Mouse (Mus musculus) splenic B cell, adult 2 months (primary cell): Measurements from ENCODE around the gene Slc30a1.

ENCODE experiments used
- DNase-seq: peaks from one replicate; pipeline ENCODE4 v3.0.0-alpha.2; 2011; ENCODE audit warnings: low read depth, low spot score
- H3K27me3 ChIP-seq: 2 replicates; pipeline ENCODE4 v1.6.1; 2012; ENCODE audit warnings: mild to moderate bottlenecking, low read length, moderate library complexity, mixed read lengths; ENCODE audit not compliant: control insufficient read depth, poor library complexity, insufficient read depth, severe bottlenecking
- H3K36me3 ChIP-seq: 2 replicates; pipeline ENCODE4 v1.6.1; 2012; ENCODE audit warnings: mild to moderate bottlenecking, low read length, moderate library complexity, mixed read lengths; ENCODE audit not compliant: control insufficient read depth, poor library complexity, insufficient read depth, severe bottlenecking

Gene Slc30a1

GRCm38 (mm10) chr1:191880921-191881609 lies 25.5 kb upstream of the Slc30a1 start:
- H3K36me3 ChIP-seq = no peaks in the 10 kb centered on the region
- no peak for DNase-seq
- peaks cover 2% of the 10 kb centered on the region for H3K27me3 ChIP-seq

DNA sequence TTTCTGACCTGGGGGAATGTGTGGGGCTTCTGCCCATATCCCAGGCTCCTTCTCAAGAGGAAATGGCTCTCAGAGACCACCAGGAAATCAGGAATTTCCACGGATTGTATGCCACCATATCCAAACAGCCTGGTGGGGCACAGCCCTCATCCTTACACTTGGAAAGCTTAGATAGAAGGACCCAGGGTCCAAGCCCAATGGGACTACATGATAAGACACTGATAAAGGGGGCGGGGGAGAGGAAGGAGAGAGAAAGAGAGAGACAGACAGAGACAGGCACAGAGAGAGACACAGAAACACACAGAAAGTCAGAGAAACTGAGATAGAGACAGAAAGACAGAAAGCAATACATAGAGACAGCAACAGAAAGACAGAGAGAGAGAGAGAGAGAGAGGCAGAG lies 24.9 kb upstream of the Slc30a1 start:
- no peak for DNase-seq
- peaks cover 2% of the 10 kb centered on the region for H3K27me3 ChIP-seq
- H3K36me3 ChIP-seq = no peaks in the 10 kb centered on the region

DNA sequence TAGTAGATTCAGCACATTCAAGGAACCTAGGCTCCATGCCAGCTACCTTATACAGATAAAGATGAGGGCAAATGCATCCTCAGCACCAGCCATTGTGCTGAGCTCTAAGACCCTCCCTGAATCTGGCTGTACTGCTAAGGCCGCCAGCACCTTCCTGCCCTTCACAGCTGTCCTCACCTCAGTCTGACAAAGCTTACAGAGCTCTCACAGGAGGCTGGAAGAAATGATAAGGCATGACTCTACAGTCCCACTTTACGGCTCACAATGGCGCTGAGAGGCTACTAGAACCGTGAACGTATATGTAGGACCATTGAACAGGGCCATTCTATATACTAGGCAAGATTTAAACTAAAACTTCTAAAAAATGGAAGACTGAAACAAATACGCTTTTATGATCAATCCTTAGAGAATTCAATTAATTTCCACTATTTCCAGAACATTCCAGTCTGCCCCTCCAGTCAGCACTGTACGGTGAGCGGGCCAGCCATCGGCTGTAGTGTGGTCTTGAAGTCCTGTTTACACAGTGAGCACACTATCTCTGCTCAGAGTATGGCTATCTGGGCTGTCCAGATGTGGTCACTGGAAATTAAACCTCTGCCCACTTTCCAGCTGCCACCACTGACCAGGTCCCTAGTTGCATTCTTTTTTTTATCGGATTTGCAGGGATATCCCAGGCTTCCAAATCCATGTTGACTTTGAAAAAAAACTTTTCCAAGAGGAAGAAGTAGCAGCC lies 23.9 kb upstream of the Slc30a1 start:
- DNase-seq = no peak
- Histone ChIP-seq H3K36me3 (no peaks in the 10 kb centered on the region), H3K27me3 (peaks cover 2% of the 10 kb centered on the region)

GRCm38 (mm10) chr1:191883654-191884053 lies 22.9 kb upstream of the Slc30a1 start:
- no peak for DNase-seq
- Histone ChIP-seq H3K27me3 (peaks cover 2% of the 10 kb centered on the region), H3K36me3 (no peaks in the 10 kb centered on the region)

GRCm38 (mm10) chr1:191891912-191892311 lies 14.7 kb upstream of the Slc30a1 start:
- Histone ChIP-seq H3K36me3 (no peaks in the 10 kb centered on the region), H3K27me3 (no peaks in the 10 kb centered on the region)
- no peak for DNase-seq

- Histone ChIP-seq H3K27me3 (no peaks in the 10 kb centered on the region), H3K36me3 (no peaks in the 10 kb centered on the region)
- DNase-seq = peak; percentile 26
Measured at GRCm38 (mm10) chr1:191894386-191894785, 12.2 kb upstream of the Slc30a1 start.

DNA sequence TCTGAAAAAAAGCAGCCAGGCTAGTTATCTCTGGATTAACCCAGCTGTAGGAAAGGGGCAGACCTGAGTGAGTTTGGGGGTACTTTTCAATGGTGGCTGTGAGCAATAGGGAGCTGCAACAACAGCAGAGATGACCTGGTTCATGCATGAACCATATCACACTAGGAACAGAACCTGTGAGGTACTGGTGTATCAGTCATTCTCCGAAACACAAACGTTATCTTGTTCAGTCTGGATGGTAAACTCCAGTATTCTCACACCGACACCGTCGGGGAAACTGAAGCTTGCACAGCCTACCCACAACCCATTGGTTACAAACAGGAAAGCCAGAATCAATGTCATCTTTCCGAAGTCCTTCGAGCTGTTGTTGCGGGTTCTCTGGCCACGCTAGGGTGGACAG lies 11.7 kb upstream of the Slc30a1 start:
- Histone ChIP-seq H3K27me3 (no peaks in the 10 kb centered on the region), H3K36me3 (no peaks in the 10 kb centered on the region)
- no peak for DNase-seq

DNA sequence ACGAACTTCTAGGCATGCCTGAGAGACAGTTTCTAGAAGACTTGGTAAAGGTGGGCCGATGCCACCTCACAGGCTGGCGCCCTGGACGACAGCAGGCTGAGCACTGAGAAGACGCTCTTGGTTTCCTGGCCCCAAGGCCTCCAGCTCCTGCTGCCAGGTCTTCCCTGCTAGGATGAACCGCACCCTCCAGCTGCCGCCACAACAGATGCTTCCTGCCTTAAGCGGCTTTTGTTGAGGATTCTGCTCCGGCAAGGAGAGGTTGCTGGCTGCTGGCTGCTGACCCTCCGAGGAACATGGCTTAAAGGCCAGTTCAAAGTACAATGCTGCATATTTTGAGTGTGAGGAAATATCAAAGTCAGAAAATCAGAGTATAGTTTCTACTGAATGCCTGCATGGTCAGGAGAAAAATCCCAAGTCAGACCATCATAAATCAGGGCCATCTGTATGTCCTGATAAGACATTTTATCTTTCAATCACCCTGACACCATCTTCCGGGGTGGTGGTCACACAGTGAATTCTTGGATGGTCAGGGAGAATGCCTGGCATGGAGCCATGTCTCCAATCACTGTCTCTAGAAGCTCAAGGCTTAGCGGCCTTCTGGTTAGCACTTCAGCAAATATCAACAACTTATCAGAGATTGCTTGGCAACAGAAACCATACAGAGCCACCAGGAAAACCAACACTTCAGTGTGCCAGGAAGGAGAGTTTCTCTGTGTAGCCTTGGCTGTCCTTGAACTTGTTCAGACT lies 9.6 kb upstream of the Slc30a1 start:
- DNase-seq = no peak
- Histone ChIP-seq H3K36me3 (no peaks in the 10 kb centered on the region), H3K27me3 (no peaks in the 10 kb centered on the region)

DNA sequence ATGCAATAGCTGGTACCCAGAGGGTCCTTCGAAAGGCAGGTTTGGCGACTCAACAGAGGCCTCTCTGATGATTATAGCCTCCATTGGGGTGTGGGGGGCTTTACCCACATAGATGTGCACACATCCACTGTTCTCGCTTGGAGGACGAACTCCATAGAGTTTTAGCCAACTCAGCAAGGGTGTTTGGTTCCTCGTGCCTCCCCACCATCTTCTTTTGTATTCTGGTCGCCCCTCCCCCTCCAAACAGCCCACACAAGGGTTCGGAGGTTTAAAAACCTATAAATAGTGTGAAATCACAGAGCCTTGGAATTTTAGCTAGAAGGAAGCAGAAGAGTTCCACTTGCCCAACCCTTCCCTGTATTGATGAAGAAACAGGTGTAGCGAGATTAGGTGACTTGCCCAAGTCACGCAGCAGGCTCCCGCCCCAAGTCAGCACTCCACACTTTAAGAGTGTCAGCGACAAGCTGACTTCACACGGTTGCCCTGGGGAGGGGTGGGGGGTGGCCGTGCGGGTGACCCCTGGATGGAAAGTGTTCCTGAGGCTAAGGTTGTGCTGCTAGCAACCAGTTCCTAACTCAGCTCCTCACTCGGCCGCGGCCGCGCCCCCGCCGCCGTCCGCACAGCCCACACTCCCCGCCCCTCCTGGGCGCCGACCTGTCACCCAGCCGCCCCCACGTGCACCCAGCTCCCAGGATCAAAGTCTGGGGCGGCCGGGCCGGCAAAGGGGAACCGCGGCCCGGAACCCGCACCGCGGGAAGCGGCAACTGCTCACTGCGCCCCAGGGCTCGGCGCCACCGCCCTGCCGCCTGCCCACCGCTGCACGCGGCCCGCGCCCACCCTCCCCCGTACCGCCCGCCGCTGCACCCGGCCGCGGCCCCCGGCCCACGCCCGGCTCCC lies 682 bp upstream of the Slc30a1 start:
- no peak for DNase-seq
- Histone ChIP-seq H3K36me3 (peaks cover 3% of the 10 kb centered on the region; the same call in 1 of the 2 replicates), H3K27me3 (no peaks in the 10 kb centered on the region)

DNA sequence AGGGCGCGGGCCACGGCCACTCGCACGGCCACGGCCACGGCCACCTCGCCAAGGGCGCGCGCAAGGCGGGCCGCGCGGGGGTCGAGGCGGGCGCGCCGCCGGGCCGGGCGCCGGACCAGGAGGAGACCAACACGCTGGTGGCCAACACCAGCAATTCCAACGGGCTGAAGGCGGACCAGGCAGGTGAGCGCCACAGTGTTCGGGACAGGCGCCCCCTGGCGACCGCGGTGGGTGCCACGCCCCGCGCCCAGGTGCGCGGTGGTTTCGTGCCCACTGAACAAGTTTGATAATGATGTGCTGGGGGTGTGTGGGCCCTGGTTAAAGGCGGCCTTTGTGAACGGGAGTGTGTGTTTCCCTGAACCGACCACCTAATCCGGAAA lies 854 bp downstream of the Slc30a1 start:
- H3K36me3 ChIP-seq = peaks cover 3% of the 10 kb centered on the region; the same call in 1 of the 2 replicates
- DNase-seq = peak; percentile 85

GRCm38 (mm10) chr1:191908906-191909305 lies 2.3 kb downstream of the Slc30a1 start:
- Histone ChIP-seq H3K27me3 (no peaks in the 10 kb centered on the region), H3K36me3 (peaks cover 3% of the 10 kb centered on the region; the same call in 1 of the 2 replicates)
- no peak for DNase-seq

More for the DNA sequence above, 854 bp downstream of the Slc30a1 start:
- no peaks in the 10 kb centered on the region for H3K27me3 ChIP-seq

GRCm38 (mm10) chr1:191909316-191909715 lies 2.7 kb downstream of the Slc30a1 start:
- peaks cover 3% of the 10 kb centered on the region; the same call in 1 of the 2 replicates for H3K36me3 ChIP-seq
- no peak for DNase-seq
- no peaks in the 10 kb centered on the region for H3K27me3 ChIP-seq

DNA sequence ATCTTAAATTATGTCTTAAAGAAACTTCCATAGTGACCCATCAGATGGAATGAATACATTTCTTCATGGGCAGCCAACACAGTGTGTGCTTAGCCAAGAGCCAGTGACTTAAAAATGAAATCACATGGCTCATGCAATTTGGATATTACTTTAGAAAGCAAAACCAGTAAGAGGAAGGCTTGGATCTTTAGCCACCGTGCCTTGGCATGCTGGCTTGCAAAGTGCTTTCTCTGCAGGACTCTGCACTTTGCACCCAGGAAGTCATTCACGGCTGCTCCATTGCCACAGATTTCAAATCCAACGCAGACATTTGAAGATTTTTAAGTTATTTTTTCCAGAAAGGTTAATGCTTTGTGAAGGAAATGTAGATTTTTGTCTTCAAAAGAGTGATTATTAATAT lies 4.1 kb downstream of the Slc30a1 start:
- no peak for DNase-seq
- H3K36me3 ChIP-seq = peaks cover 3% of the 10 kb centered on the region; the same call in 1 of the 2 replicates

DNA sequence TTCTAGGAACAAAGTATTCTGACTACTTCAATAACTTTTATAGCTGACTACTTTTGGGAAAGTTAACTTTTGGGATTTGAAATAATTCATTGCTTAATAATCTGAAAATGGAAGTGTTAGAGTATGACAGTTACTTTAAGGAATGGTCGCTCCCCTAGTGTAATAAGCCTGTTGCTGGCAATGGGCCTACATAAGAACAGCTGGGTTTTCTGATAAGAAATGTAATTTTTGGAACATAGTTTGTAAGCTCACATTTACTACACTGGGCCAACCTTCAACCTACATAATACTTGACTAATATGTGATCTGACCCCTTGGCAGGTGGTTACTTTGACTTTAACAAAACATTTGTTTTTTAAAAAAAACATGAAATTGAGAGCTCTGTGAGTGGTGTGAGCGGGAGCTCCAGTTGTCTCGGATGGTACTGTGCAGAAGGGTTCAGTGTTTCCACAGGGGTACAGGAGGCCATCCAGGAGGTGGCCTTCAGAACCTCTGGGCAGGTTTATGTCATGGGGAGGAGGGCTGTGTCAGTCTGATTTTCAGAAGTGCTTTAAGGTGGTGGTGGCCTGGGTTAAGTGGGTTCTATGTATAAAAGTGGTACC lies 4.6 kb downstream of the Slc30a1 start:
- H3K27me3 ChIP-seq = no peaks in the 10 kb centered on the region
- DNase-seq = no peak
- peaks cover 3% of the 10 kb centered on the region; the same call in 1 of the 2 replicates for H3K36me3 ChIP-seq

More for the DNA sequence above, 4.1 kb downstream of the Slc30a1 start:
- no peaks in the 10 kb centered on the region for H3K27me3 ChIP-seq
